Mouse (Mus musculus) kidney, embryonic 15.5 days (tissue): Measurements from ENCODE around the gene Nfib. TPM values are rescaled to one million over a fixed set of nuclear protein-coding genes. Genes with fewer than 3 reads are reported as not detected.

ENCODE experiments used
- ATAC-seq: fragments of 200-750 bp; cut with Nextera tagmentation; replicated peaks from 2 replicates; pipeline ENCODE4 v1.8.0; 2017; ENCODE audit warnings: moderate TSS enrichment; ENCODE audit not compliant: low FRiP score
- H3K27ac ChIP-seq: fragments of 300-500 bp; sonication (generic); 2 replicates; pipeline ENCODE4 v1.5.1; 2015; ENCODE audit warnings: mild to moderate bottlenecking, inconsistent platforms
- H3K27me3 ChIP-seq: fragments of 300-500 bp; sonication (generic); 2 replicates; pipeline ENCODE4 v1.6.1; 2015; ENCODE audit warnings: inconsistent platforms
- H3K36me3 ChIP-seq: fragments of 300-500 bp; sonication (generic); 2 replicates; pipeline ENCODE4 v1.6.1; 2015; ENCODE audit warnings: inconsistent platforms
- H3K4me1 ChIP-seq: fragments of 300-500 bp; sonication (generic); 2 replicates; pipeline ENCODE4 v1.6.1; 2015; ENCODE audit warnings: inconsistent platforms
- H3K4me2 ChIP-seq: fragments of 300-500 bp; sonication (generic); 2 replicates; pipeline ENCODE4 v1.6.1; 2015; ENCODE audit warnings: moderate library complexity, mild to moderate bottlenecking, inconsistent platforms
- H3K4me3 ChIP-seq: fragments of 300-500 bp; sonication (generic); replicated peaks from 2 replicates; pipeline ENCODE4 v1.5.1; 2015; ENCODE audit warnings: mild to moderate bottlenecking, inconsistent platforms
- H3K9ac ChIP-seq: fragments of 300-500 bp; sonication (generic); 2 replicates; pipeline ENCODE4 v1.6.1; 2015; ENCODE audit warnings: mild to moderate bottlenecking, inconsistent platforms
- H3K9me3 ChIP-seq: fragments of 300-500 bp; sonication (generic); replicated peaks from 2 replicates; pipeline ENCODE4 v1.6.1; 2016; ENCODE audit warnings: inconsistent platforms
- WGBS: fragments of 180-500 bp; shearing (Covaris S2); methylation state at CpG from one replicate; pipeline ENCODE4 v1.1.7; 2015; ENCODE audit warnings: mixed read lengths; 5-methylcytosine and 5-hydroxymethylcytosine counted together
- polyA plus RNA-seq: library from polyadenylated mRNA; unstranded; fragments of >200 nt; fragmentation: Nextera tagmentation; extraction: Ambion mirVana; gene quantifications from 2 replicates; pipeline ENCODE4 v1.2.1, GENCODE M21; 2015

Nfib gene
- polyA plus RNA-seq, 1 experiment from 2014 or later: 33.8 TPM

- H3K4me3 ChIP-seq: no peak overlapping the region
- peaks cover 22% of the 10 kb centered on the region for H3K4me1 ChIP-seq
- no peak overlapping the region for H3K27ac ChIP-seq
- 47% methylated on average over 12 of the region's 12 CpGs for WGBS
- H3K9ac ChIP-seq: no peak overlapping the region
- no peaks in the 10 kb centered on the region for H3K27me3 ChIP-seq
- H3K9me3 ChIP-seq: no peaks in the 10 kb centered on the region
- H3K4me2 ChIP-seq: no peak overlapping the region
- ATAC-seq: peak; percentile 29; the same call in 1 of the 2 replicates
- H3K36me3 ChIP-seq: no peaks in the 10 kb centered on the region
Observed at GRCm38 (mm10) chr4:82619539-82619941, 86.0 kb downstream of the Nfib start.

- Histone ChIP-seq H3K4me3 (no peak overlapping the region), H3K4me2 (no peak overlapping the region), H3K4me1 (peaks cover 26% of the 10 kb centered on the region), H3K27me3 (no peaks in the 10 kb centered on the region), H3K9ac (no peak overlapping the region), H3K27ac (no peak overlapping the region), H3K36me3 (no peaks in the 10 kb centered on the region), H3K9me3 (no peaks in the 10 kb centered on the region)
- WGBS: 52% methylated on average over 2 of the region's 2 CpGs
- no peak for ATAC-seq
Observed at GRCm38 (mm10) chr4:82619003-82619402, 86.5 kb downstream of the Nfib start.

- WGBS: 91% methylated on average over 10 of the region's 10 CpGs
Observed at GRCm38 (mm10) chr4:82617257-82617656, 88.3 kb downstream of the Nfib start.

GRCm38 (mm10) chr4:82615712-82616111 lies 89.8 kb downstream of the Nfib start:
- H3K4me2 ChIP-seq: no peak overlapping the region
- peaks cover 15% of the 10 kb centered on the region; the same call in 1 of the 2 replicates for H3K4me1 ChIP-seq
- no peaks in the 10 kb centered on the region for H3K36me3 ChIP-seq
- no peaks in the 10 kb centered on the region for H3K9me3 ChIP-seq
- H3K4me3 ChIP-seq: no peak overlapping the region
- no peak for ATAC-seq
- H3K27me3 ChIP-seq: no peaks in the 10 kb centered on the region
- no peak overlapping the region for H3K27ac ChIP-seq
- H3K9ac ChIP-seq: no peak overlapping the region
- WGBS: 85% methylated on average over 5 of the region's 5 CpGs

More at GRCm38 (mm10) chr4:82617257-82617656, 88.3 kb downstream of the Nfib start:
- Histone ChIP-seq H3K27me3 (no peaks in the 10 kb centered on the region), H3K36me3 (no peaks in the 10 kb centered on the region), H3K9me3 (no peaks in the 10 kb centered on the region), H3K9ac (no peak overlapping the region), H3K27ac (no peak overlapping the region), H3K4me3 (no peak overlapping the region), H3K4me2 (no peak overlapping the region), H3K4me1 (peaks cover 22% of the 10 kb centered on the region)
- ATAC-seq: no peak

- Histone ChIP-seq H3K9me3 (no peaks in the 10 kb centered on the region), H3K27ac (0 out of 2 replicates have a peak overlapping the region, but pooled peaks have one; percentile 10), H3K4me3 (no peak overlapping the region), H3K4me1 (peaks cover 20% of the 10 kb centered on the region), H3K4me2 (no peak overlapping the region), H3K27me3 (no peaks in the 10 kb centered on the region), H3K9ac (no peak overlapping the region), H3K36me3 (no peaks in the 10 kb centered on the region)
- ATAC-seq: 0 out of 2 replicates have a peak, but pooled peaks have one; percentile 31
- 41% methylated on average over 7 of the region's 7 CpGs for WGBS
Observed at GRCm38 (mm10) chr4:82614466-82614805, 91.1 kb downstream of the Nfib start.

- Histone ChIP-seq H3K4me1 (peaks cover 24% of the 10 kb centered on the region), H3K9me3 (no peaks in the 10 kb centered on the region), H3K36me3 (no peaks in the 10 kb centered on the region), H3K9ac (no peak overlapping the region), H3K27me3 (no peaks in the 10 kb centered on the region), H3K4me2 (peak overlapping the region; percentile 30), H3K4me3 (no peak overlapping the region), H3K27ac (no peak overlapping the region)
- 0 out of 2 replicates have a peak, but pooled peaks have one; percentile 63 for ATAC-seq
- WGBS: 18% methylated on average over 7 of the region's 7 CpGs
Observed at GRCm38 (mm10) chr4:82613606-82614465, 91.7 kb downstream of the Nfib start.

- Histone ChIP-seq H3K27me3 (no peaks in the 10 kb centered on the region), H3K36me3 (no peaks in the 10 kb centered on the region), H3K4me2 (no peak overlapping the region), H3K4me1 (peaks cover 41% of the 10 kb centered on the region), H3K9me3 (no peaks in the 10 kb centered on the region), H3K27ac (peak overlapping the region; percentile 59), H3K4me3 (no peak overlapping the region), H3K9ac (no peak overlapping the region)
- 39% methylated on average over 4 of the region's 4 CpGs for WGBS
- no peak; the same call in 1 of the 2 replicates for ATAC-seq
Observed at GRCm38 (mm10) chr4:82609676-82610075, 95.9 kb downstream of the Nfib start.

- Histone ChIP-seq H3K36me3 (no peaks in the 10 kb centered on the region), H3K27ac (peak overlapping the region; percentile 59), H3K4me2 (no peak overlapping the region), H3K4me1 (peaks cover 39% of the 10 kb centered on the region), H3K9me3 (no peaks in the 10 kb centered on the region), H3K9ac (no peak overlapping the region), H3K27me3 (no peaks in the 10 kb centered on the region), H3K4me3 (no peak overlapping the region)
- 19% methylated on average over 9 of the region's 9 CpGs for WGBS
- peak; percentile 84 for ATAC-seq
Observed at GRCm38 (mm10) chr4:82608768-82609610, 96.6 kb downstream of the Nfib start.

- Histone ChIP-seq H3K27me3 (no peaks in the 10 kb centered on the region), H3K9me3 (no peaks in the 10 kb centered on the region), H3K27ac (no peak overlapping the region), H3K4me1 (peaks cover 36% of the 10 kb centered on the region), H3K9ac (no peak overlapping the region), H3K4me2 (no peak overlapping the region), H3K36me3 (no peaks in the 10 kb centered on the region), H3K4me3 (no peak overlapping the region)
- WGBS: 93% methylated on average over 4 of the region's 4 CpGs
- ATAC-seq: no peak
Observed at GRCm38 (mm10) chr4:82607266-82607665, 98.3 kb downstream of the Nfib start.

- ATAC-seq: no peak
Observed at GRCm38 (mm10) chr4:82606351-82606750, 99.2 kb downstream of the Nfib start.

GRCm38 (mm10) chr4:82605034-82605784 lies 100.3 kb downstream of the Nfib start:
- Histone ChIP-seq H3K9ac (no peak overlapping the region), H3K4me2 (0 out of 2 replicates have a peak overlapping the region, but pooled peaks have one; percentile 16), H3K4me3 (no peak overlapping the region), H3K36me3 (no peaks in the 10 kb centered on the region), H3K27ac (peak overlapping the region; percentile 60; the same call in 1 of the 2 replicates), H3K27me3 (no peaks in the 10 kb centered on the region), H3K4me1 (peaks cover 35% of the 10 kb centered on the region), H3K9me3 (no peaks in the 10 kb centered on the region)
- ATAC-seq: no peak
- WGBS: 44% methylated on average over 14 of the region's 14 CpGs

More at GRCm38 (mm10) chr4:82606351-82606750, 99.2 kb downstream of the Nfib start:
- Histone ChIP-seq H3K4me3 (no peak overlapping the region), H3K36me3 (no peaks in the 10 kb centered on the region), H3K9me3 (no peaks in the 10 kb centered on the region), H3K9ac (no peak overlapping the region), H3K27me3 (no peaks in the 10 kb centered on the region), H3K4me2 (no peak overlapping the region), H3K27ac (no peak overlapping the region), H3K4me1 (peaks cover 36% of the 10 kb centered on the region)
- WGBS: 70% methylated on average over 9 of the region's 9 CpGs
